Mouse (Mus musculus) limb, embryonic 15.5 days (tissue): ENCODE measurements around the gene Fam151b. TPM values are rescaled to one million over a fixed set of nuclear protein-coding genes. Genes with fewer than 3 reads are reported as not detected.
A peak's percentile ranks its signal among the peaks of the same experiment; 100 is the strongest.

Experiments
- ATAC-seq: fragments of 200-750 bp; cut with Nextera tagmentation; 2 replicates; pipeline ENCODE4 v1.8.0; 2017; ENCODE audit warnings: low read depth, moderate TSS enrichment; ENCODE audit not compliant: insufficient number of reproducible peaks, low FRiP score, low TSS enrichment
- H3K27ac ChIP-seq: fragments of 300-500 bp; sonication (generic); 2 replicates; pipeline ENCODE4 v1.5.1; 2015; ENCODE audit warnings: moderate library complexity, mild to moderate bottlenecking, inconsistent platforms
- H3K27me3 ChIP-seq: fragments of 300-500 bp; sonication (generic); 2 replicates; pipeline ENCODE4 v1.6.1; 2015; ENCODE audit warnings: inconsistent platforms
- H3K36me3 ChIP-seq: fragments of 300-500 bp; sonication (generic); 2 replicates; pipeline ENCODE4 v1.6.1; 2015; ENCODE audit warnings: inconsistent platforms
- H3K4me1 ChIP-seq: fragments of 300-500 bp; sonication (generic); 2 replicates; pipeline ENCODE4 v1.6.1; 2015; ENCODE audit warnings: inconsistent platforms
- H3K4me2 ChIP-seq: fragments of 300-500 bp; sonication (generic); 2 replicates; pipeline ENCODE4 v1.6.1; 2015; ENCODE audit warnings: mild to moderate bottlenecking, inconsistent platforms
- H3K4me3 ChIP-seq: fragments of 300-500 bp; sonication (generic); 2 replicates; pipeline ENCODE4 v1.5.1; 2015; ENCODE audit warnings: mild to moderate bottlenecking, inconsistent platforms
- H3K9ac ChIP-seq: fragments of 300-500 bp; sonication (generic); 2 replicates; pipeline ENCODE4 v1.6.1; 2015; ENCODE audit warnings: inconsistent platforms
- H3K9me3 ChIP-seq: fragments of 300-500 bp; sonication (generic); 2 replicates; pipeline ENCODE4 v1.6.1; 2016; ENCODE audit warnings: inconsistent platforms
- WGBS: fragments of 180-500 bp; shearing (Covaris S2); methylation state at CpG from one replicate; pipeline ENCODE4 v1.1.7; 2015; 5-methylcytosine and 5-hydroxymethylcytosine counted together
- polyA plus RNA-seq: library from polyadenylated mRNA; unstranded; fragments of >200 nt; fragmentation: Nextera tagmentation; extraction: Ambion mirVana; gene quantifications from 2 replicates; pipeline ENCODE4 v1.2.1, GENCODE M21; 2015

Fam151b gene
- polyA plus RNA-seq, 1 experiment from 2014 or later: 0.37 TPM

DNA sequence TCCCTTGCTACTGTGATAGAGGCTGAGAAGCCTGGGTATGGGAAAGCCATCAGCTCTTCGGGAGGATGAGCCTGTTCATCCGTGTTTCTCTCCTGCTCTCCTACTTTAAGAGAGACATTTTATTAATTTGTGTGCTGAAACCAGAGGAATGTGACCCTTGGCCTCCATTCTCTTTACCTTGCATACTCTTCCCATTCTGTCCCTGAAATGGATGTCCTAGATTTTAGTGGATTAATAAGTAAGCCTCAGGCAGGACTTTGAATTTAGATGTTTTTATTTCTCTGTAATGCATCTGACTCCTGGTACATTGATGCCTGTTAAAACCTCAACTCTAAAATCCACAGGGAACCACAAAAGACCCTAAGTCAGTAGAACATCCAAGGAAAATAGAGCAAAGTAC, 14.4 kb downstream of the Fam151b start:
- H3K9me3 ChIP-seq: no peaks in the 10 kb centered on the region
- no peak overlapping the region for H3K4me3 ChIP-seq
- no peaks in the 10 kb centered on the region for H3K27me3 ChIP-seq
- no peak overlapping the region for H3K9ac ChIP-seq
- ATAC-seq: no peak
- no peak overlapping the region for H3K27ac ChIP-seq
- WGBS: 54% methylated on average over 2 of the region's 2 CpGs
- no peak overlapping the region for H3K4me2 ChIP-seq
- H3K36me3 ChIP-seq: peaks cover 3% of the 10 kb centered on the region; the same call in 1 of the 2 replicates
- no peaks in the 10 kb centered on the region for H3K4me1 ChIP-seq

DNA sequence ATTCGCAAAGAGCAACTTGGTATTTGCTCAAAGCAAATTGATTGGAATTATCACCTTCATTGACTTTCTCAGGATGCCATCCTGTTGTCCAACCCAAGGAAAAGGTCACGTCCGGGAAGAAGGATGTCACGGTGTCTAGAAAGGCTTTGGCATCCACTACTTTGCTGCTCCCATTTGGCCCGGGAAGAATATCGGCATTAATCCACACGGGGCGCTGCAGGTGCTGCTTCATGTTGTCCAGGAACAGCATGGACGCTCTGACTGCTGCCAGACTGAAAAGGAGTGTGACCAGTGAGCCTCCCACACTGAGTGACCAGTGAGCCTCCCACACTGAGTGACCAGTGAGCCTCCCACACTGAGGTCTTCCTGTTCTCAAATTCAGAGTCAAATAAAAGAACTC, 15.9 kb downstream of the Fam151b start:
- no peak overlapping the region for H3K4me3 ChIP-seq
- peaks cover 1% of the 10 kb centered on the region; the same call in 1 of the 2 replicates for H3K36me3 ChIP-seq
- ATAC-seq: no peak
- no peaks in the 10 kb centered on the region for H3K27me3 ChIP-seq
- no peak overlapping the region for H3K4me2 ChIP-seq
- H3K9ac ChIP-seq: no peak overlapping the region
- 76% methylated on average over 9 of the region's 9 CpGs for whole genome bisulfite sequencing
- H3K4me1 ChIP-seq: no peaks in the 10 kb centered on the region
- no peaks in the 10 kb centered on the region for H3K9me3 ChIP-seq
- no peak overlapping the region for H3K27ac ChIP-seq

DNA sequence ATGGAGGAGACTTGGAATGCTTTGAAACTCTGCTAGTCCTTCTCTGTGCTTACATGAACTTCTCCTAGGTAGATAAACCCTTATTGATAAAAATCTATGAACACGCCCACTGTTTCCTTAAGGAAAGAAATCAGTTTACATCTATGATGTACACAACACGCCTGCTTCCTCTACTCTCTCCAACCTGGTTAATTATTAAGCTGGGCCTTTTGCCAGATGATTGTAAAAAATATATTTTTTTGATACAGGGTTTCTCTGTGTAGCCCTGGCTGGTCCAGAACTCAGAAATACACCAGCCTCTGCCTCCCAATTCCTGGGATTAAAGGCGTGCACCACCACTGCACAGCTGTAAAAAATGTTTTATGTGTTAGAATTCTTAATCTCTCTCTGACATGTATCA, 19.1 kb downstream of the Fam151b start:
- Histone ChIP-seq H3K9ac (no peak overlapping the region), H3K9me3 (no peaks in the 10 kb centered on the region), H3K27ac (no peak overlapping the region), H3K4me2 (no peak overlapping the region), H3K36me3 (no peaks in the 10 kb centered on the region; the same call in 1 of the 2 replicates), H3K4me3 (no peak overlapping the region), H3K4me1 (no peaks in the 10 kb centered on the region), H3K27me3 (no peaks in the 10 kb centered on the region)
- ATAC-seq: no peak
- 81% methylated on average over 3 of the region's 3 CpGs for WGBS

GRCm38 (mm10) chr13:92446872-92447271, 36.9 kb downstream of the Fam151b start:
- Histone ChIP-seq H3K4me3 (no peak overlapping the region), H3K27me3 (no peaks in the 10 kb centered on the region), H3K4me2 (no peak overlapping the region), H3K9ac (no peak overlapping the region), H3K4me1 (no peaks in the 10 kb centered on the region), H3K36me3 (no peaks in the 10 kb centered on the region), H3K27ac (no peak overlapping the region), H3K9me3 (no peaks in the 10 kb centered on the region)
- 88% methylated on average over 7 of the region's 7 CpGs for WGBS
- no peak for ATAC-seq

- H3K9me3 ChIP-seq: no peaks in the 10 kb centered on the region
- no peak overlapping the region for H3K4me3 ChIP-seq
- H3K9ac ChIP-seq: no peak overlapping the region
- ATAC-seq: no peak
- H3K36me3 ChIP-seq: no peaks in the 10 kb centered on the region
- H3K27ac ChIP-seq: no peak overlapping the region
- H3K4me2 ChIP-seq: no peak overlapping the region
- no peaks in the 10 kb centered on the region for H3K4me1 ChIP-seq
- WGBS: 77% methylated on average over 13 of the region's 13 CpGs
- no peaks in the 10 kb centered on the region for H3K27me3 ChIP-seq
Measured at GRCm38 (mm10) chr13:92440286-92440685, 43.5 kb downstream of the Fam151b start.

GRCm38 (mm10) chr13:92438656-92439055, 45.2 kb downstream of the Fam151b start:
- H3K4me1 ChIP-seq: no peaks in the 10 kb centered on the region
- H3K4me3 ChIP-seq: no peak overlapping the region
- no peaks in the 10 kb centered on the region for H3K36me3 ChIP-seq
- H3K9me3 ChIP-seq: no peaks in the 10 kb centered on the region
- no peak overlapping the region for H3K27ac ChIP-seq
- no peak for ATAC-seq
- H3K4me2 ChIP-seq: no peak overlapping the region
- 92% methylated on average over 10 of the region's 10 CpGs for WGBS
- H3K27me3 ChIP-seq: no peaks in the 10 kb centered on the region
- no peak overlapping the region for H3K9ac ChIP-seq

DNA sequence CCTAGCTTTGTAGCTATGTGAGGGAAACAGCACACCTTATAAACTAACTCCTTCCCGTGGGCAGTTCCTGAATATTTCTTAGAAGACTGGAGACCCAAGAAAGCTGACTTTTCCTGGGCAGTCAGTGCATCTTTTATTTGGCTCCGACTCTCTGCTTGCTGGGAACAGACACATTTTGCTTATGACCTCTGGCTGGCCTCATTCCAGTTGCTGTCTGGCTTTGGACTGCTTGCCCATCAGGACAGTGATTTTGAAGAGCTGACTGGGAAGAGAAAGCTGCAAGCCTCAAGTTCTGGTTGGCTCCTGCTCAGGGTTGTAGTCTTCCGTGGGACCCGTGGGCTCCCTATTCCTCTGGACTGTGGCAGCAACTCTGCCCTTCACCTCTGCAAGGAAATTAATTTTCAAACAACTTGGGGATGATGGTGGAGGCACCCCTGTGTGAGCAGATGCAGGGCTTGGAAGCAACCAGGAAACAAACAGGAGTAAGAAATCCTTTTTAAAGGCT, 56.4 kb downstream of the Fam151b start:
- Histone ChIP-seq H3K36me3 (no peaks in the 10 kb centered on the region), H3K27me3 (peaks cover 68% of the 10 kb centered on the region), H3K9me3 (no peaks in the 10 kb centered on the region), H3K4me3 (0 out of 2 replicates have a peak overlapping the region, but pooled peaks have one; percentile 53), H3K4me1 (peaks cover 17% of the 10 kb centered on the region), H3K4me2 (no peak overlapping the region; the same call in 1 of the 2 replicates), H3K9ac (no peak overlapping the region), H3K27ac (no peak overlapping the region)
- ATAC-seq: no peak
- 49% methylated on average over 4 of the region's 4 CpGs for WGBS

DNA sequence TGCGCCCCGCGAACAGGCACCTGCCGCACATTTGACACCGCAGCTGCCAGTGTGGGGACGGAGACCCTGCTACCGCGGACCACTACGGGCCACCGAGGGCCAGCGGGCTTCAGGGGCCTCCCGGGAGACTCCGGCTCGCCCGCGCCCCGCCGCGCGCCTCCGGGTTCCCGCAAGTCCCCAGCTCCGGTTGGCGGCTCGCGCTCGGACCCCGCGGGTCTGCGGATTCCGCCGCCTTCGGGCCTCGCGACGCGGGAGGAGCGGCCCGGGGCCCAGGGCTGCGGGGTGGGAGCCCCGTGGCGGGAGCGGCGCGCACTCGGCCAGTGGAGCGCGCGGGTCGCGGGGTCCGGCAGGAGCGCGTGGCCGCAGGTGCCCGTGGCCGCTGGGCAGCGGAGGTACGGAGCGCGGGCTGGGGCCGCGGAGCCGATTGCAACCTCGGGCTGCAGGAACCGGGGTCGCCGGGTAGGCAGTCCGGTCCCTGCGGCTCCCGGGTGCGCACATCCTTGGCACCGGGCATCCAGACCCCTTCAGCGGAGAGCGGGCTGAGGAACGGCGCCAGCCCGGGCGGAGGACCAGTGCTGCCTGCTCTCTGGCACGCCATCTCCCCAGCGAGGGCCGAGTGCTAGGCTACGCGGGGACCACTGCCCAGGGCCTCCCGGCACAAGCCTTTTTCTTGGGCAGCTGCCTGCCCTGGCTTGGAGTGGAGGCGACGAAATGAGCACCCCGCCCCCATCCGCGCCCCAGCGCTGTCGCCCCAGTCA, 57.3 kb downstream of the Fam151b start:
- ATAC-seq: no peak
- H3K27me3 ChIP-seq: peaks cover 68% of the 10 kb centered on the region
- peaks cover 17% of the 10 kb centered on the region for H3K4me1 ChIP-seq
- peak overlapping the region; percentile 99 for H3K4me2 ChIP-seq
- WGBS: under 1% methylated on average over 89 of the region's 92 CpGs
- H3K9ac ChIP-seq: peak overlapping the region; percentile 35
- H3K27ac ChIP-seq: no peak overlapping the region
- no peaks in the 10 kb centered on the region for H3K36me3 ChIP-seq
- no peaks in the 10 kb centered on the region for H3K9me3 ChIP-seq
- peak overlapping the region; percentile 53 for H3K4me3 ChIP-seq

- H3K4me2 ChIP-seq: peak within 1 kb of the TSS; percentile 99
- H3K9ac ChIP-seq: peak within 1 kb of the TSS; percentile 35
- peak; percentile 46; the same call in 1 of the 2 replicates for ATAC-seq
- H3K4me3 ChIP-seq: peak within 1 kb of the TSS; percentile 53
- peaks cover 17% of the 10 kb centered on the region for H3K4me1 ChIP-seq
- peaks cover 71% of the 10 kb centered on the region for H3K27me3 ChIP-seq
- H3K9me3 ChIP-seq: no peaks in the 10 kb centered on the region
- under 1% methylated on average over 54 of the region's 54 CpGs for WGBS
- H3K36me3 ChIP-seq: no peaks in the 10 kb centered on the region
- H3K27ac ChIP-seq: no peak within 1 kb of the TSS
Measured at GRCm38 (mm10) chr13:92425758-92426264, 58.0 kb downstream of the Fam151b start, which contains the start of gene Ankrd34b. Gene Ankrd34b, plus strand, starts transcription at chr13:92425896.

- 57% methylated on average over 3 of the region's 3 CpGs for WGBS
Measured at GRCm38 (mm10) chr13:92423711-92424110, 60.1 kb downstream of the Fam151b start.

DNA sequence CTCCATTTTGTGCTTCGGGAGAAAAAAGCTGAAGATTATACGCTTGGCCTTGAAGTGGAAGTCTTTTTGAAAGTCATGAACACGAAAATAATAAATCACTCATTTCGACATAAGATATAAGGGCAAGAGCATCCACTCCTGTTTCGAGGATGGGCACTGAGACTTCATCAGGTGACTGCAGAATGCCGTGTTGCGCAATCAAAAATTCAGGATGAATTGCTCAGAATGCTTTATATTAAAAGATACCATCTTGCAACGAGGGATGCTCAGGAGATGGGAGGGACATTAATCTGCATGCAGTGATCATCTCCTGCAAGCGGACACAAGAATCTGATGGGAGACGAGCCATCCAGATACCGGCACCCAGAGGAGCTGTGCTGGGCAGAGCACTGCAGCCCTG, 64.2 kb downstream of the Fam151b start:
- H3K27ac ChIP-seq: no peak overlapping the region
- no peak overlapping the region for H3K4me3 ChIP-seq
- WGBS: 85% methylated on average over 11 of the region's 11 CpGs
- H3K27me3 ChIP-seq: peaks cover 29% of the 10 kb centered on the region
- H3K36me3 ChIP-seq: no peaks in the 10 kb centered on the region
- H3K4me2 ChIP-seq: no peak overlapping the region
- no peaks in the 10 kb centered on the region for H3K9me3 ChIP-seq
- H3K4me1 ChIP-seq: no peaks in the 10 kb centered on the region
- H3K9ac ChIP-seq: no peak overlapping the region
- ATAC-seq: no peak

More at GRCm38 (mm10) chr13:92423711-92424110, 60.1 kb downstream of the Fam151b start:
- no peaks in the 10 kb centered on the region for H3K36me3 ChIP-seq
- no peak overlapping the region for H3K27ac ChIP-seq
- no peaks in the 10 kb centered on the region for H3K9me3 ChIP-seq
- peaks cover 70% of the 10 kb centered on the region for H3K27me3 ChIP-seq
- H3K4me1 ChIP-seq: peaks cover 17% of the 10 kb centered on the region
- H3K4me2 ChIP-seq: no peak overlapping the region
- H3K9ac ChIP-seq: no peak overlapping the region
- no peak overlapping the region for H3K4me3 ChIP-seq
- no peak for ATAC-seq

GRCm38 (mm10) chr13:92410486-92410885, 73.3 kb downstream of the Fam151b start:
- H3K4me1 ChIP-seq: no peaks in the 10 kb centered on the region
- H3K9me3 ChIP-seq: no peaks in the 10 kb centered on the region
- no peak overlapping the region for H3K9ac ChIP-seq
- H3K4me3 ChIP-seq: no peak overlapping the region
- H3K36me3 ChIP-seq: no peaks in the 10 kb centered on the region
- H3K27ac ChIP-seq: no peak overlapping the region
- H3K4me2 ChIP-seq: no peak overlapping the region
- no peak for ATAC-seq
- WGBS: 81% methylated on average over 2 of the region's 2 CpGs
- no peaks in the 10 kb centered on the region for H3K27me3 ChIP-seq
